Mouse (Mus musculus): ENCODE data around the gene Plcb2. TPM values are rescaled to one million over a fixed set of nuclear protein-coding genes. Genes with fewer than 3 reads are reported as not detected.

Gene Plcb2
- polyA plus RNA-seq, 1 experiment: 0.49 TPM

GRCm38 (mm10) chr2:118663804-118664766, 64.2 kb downstream of the Plcb2 start:
- Histone ChIP-seq H3K4me1 (ENCODE audit: control insufficient read depth, insufficient read depth, low read length) (peaks cover 9% of the 10 kb centered on the region), H3K27ac (ENCODE audit: insufficient read depth, low read length) (no peak overlapping the region), H3K4me3 (ENCODE audit: insufficient read depth, low read length) (no peak overlapping the region)
- no peak for TF ChIP-seq POLR2A (IDR thresholded peaks at IDR 0.05; ENCODE audit: low read depth, low read length)
- no peak for TF ChIP-seq CTCF (IDR thresholded peaks at IDR 0.05; ENCODE audit: borderline replicate concordance, insufficient read depth, low read length)

GRCm38 (mm10) chr2:118662902-118663803, 65.1 kb downstream of the Plcb2 start, which contains the start of gene Pak6:
TSS of gene Pak6 (plus strand) at chr2:118663303.
- H3K27ac ChIP-seq (ENCODE audit: insufficient read depth, low read length): no peak within 1 kb of the TSS
- H3K4me3 ChIP-seq (ENCODE audit: insufficient read depth, low read length): peak within 1 kb of the TSS; percentile 30
- H3K4me1 ChIP-seq (ENCODE audit: control insufficient read depth, insufficient read depth, low read length): peaks cover 12% of the 10 kb centered on the region
- no peak for TF ChIP-seq CTCF (IDR thresholded peaks at IDR 0.05; ENCODE audit: borderline replicate concordance, insufficient read depth, low read length)
- no peak for TF ChIP-seq POLR2A (IDR thresholded peaks at IDR 0.05; ENCODE audit: low read depth, low read length)

GRCm38 (mm10) chr2:118661891-118662290, 66.3 kb downstream of the Plcb2 start:
- H3K27ac ChIP-seq (ENCODE audit: insufficient read depth, low read length): no peak overlapping the region
- H3K4me3 ChIP-seq (ENCODE audit: insufficient read depth, low read length): no peak overlapping the region
- H3K4me1 ChIP-seq (ENCODE audit: control insufficient read depth, insufficient read depth, low read length): peaks cover 9% of the 10 kb centered on the region
- TF ChIP-seq POLR2A (IDR thresholded peaks at IDR 0.05; ENCODE audit: low read depth, low read length) (no peak), CTCF (IDR thresholded peaks at IDR 0.05; ENCODE audit: borderline replicate concordance, insufficient read depth, low read length) (no peak)

GRCm38 (mm10) chr2:118659998-118660452, 68.2 kb downstream of the Plcb2 start:
- Histone ChIP-seq H3K4me1 (ENCODE audit: control insufficient read depth, insufficient read depth, low read length) (peaks cover 9% of the 10 kb centered on the region), H3K4me3 (ENCODE audit: insufficient read depth, low read length) (no peak overlapping the region), H3K27ac (ENCODE audit: insufficient read depth, low read length) (0 out of 2 replicates have a peak overlapping the region, but pooled peaks have one; percentile 77)
- TF ChIP-seq CTCF (IDR thresholded peaks at IDR 0.05; ENCODE audit: borderline replicate concordance, insufficient read depth, low read length): no peak
- no peak for TF ChIP-seq POLR2A (IDR thresholded peaks at IDR 0.05; ENCODE audit: low read depth, low read length)

GRCm38 (mm10) chr2:118659493-118659892, 68.7 kb downstream of the Plcb2 start:
- no peak overlapping the region for H3K4me3 ChIP-seq (ENCODE audit: insufficient read depth, low read length)
- TF ChIP-seq POLR2A (IDR thresholded peaks at IDR 0.05; ENCODE audit: low read depth, low read length) (no peak), CTCF (IDR thresholded peaks at IDR 0.05; ENCODE audit: borderline replicate concordance, insufficient read depth, low read length) (no peak)
- H3K27ac ChIP-seq (ENCODE audit: insufficient read depth, low read length): peak overlapping the region; percentile 77
- H3K4me1 ChIP-seq (ENCODE audit: control insufficient read depth, insufficient read depth, low read length): peaks cover 9% of the 10 kb centered on the region

- Histone ChIP-seq H3K4me3 (ENCODE audit: insufficient read depth, low read length) (no peak overlapping the region), H3K27ac (ENCODE audit: insufficient read depth, low read length) (peak overlapping the region; percentile 77), H3K4me1 (ENCODE audit: control insufficient read depth, insufficient read depth, low read length) (peaks cover 9% of the 10 kb centered on the region)
- TF ChIP-seq POLR2A (IDR thresholded peaks at IDR 0.05; ENCODE audit: low read depth, low read length) (no peak), CTCF (IDR thresholded peaks at IDR 0.05; ENCODE audit: borderline replicate concordance, insufficient read depth, low read length) (no peak)
These were observed 69.2 kb downstream of the Plcb2 start for GRCm38 (mm10) chr2:118659077-118659476.

- TF ChIP-seq POLR2A (IDR thresholded peaks at IDR 0.05; ENCODE audit: low read depth, low read length) (no peak), CTCF (IDR thresholded peaks at IDR 0.05; ENCODE audit: borderline replicate concordance, insufficient read depth, low read length) (no peak)
- Histone ChIP-seq H3K27ac (ENCODE audit: insufficient read depth, low read length) (peak overlapping the region; percentile 77; the same call in 1 of the 2 replicates), H3K4me1 (ENCODE audit: control insufficient read depth, insufficient read depth, low read length) (peaks cover 9% of the 10 kb centered on the region), H3K4me3 (ENCODE audit: insufficient read depth, low read length) (no peak overlapping the region)
These were observed 69.8 kb downstream of the Plcb2 start for GRCm38 (mm10) chr2:118658457-118658856.

Other genes starting within 250 kb of the Plcb2 start
- gene Srp14, start 248.7 kb downstream of the Plcb2 start, polyA plus RNA-seq (2011; ENCODE audit: insufficient read length, low read depth, missing spikeins): 203 and 217 TPM in 2 replicates
- 2.7 and 10.1 TPM in 2 replicates for gene Bmf, start 178.8 kb downstream of the Plcb2 start, polyA plus RNA-seq (2011; ENCODE audit: insufficient read length, low read depth, missing spikeins)
- 44.7 and 75.2 TPM in 2 replicates for gene Bub1b, start 130.2 kb downstream of the Plcb2 start, polyA plus RNA-seq (2011; ENCODE audit: insufficient read length, low read depth, missing spikeins)
- gene Pak6, start 65.1 kb downstream of the Plcb2 start, polyA plus RNA-seq (2011; ENCODE audit: insufficient read length, low read depth, missing spikeins): 0.19 and 0.78 TPM in 2 replicates
- not detected in 2 replicates for gene Ankrd63, start 24.5 kb downstream of the Plcb2 start, polyA plus RNA-seq (2011; ENCODE audit: insufficient read length, low read depth, missing spikeins)
- 17.3 and 19.0 TPM in 2 replicates for gene Inafm2, start 17.3 kb upstream of the Plcb2 start, polyA plus RNA-seq (2011; ENCODE audit: insufficient read length, low read depth, missing spikeins)
- gene Ccdc9b, start 34.2 kb upstream of the Plcb2 start, polyA plus RNA-seq (2011; ENCODE audit: insufficient read length, low read depth, missing spikeins): 17.9 and 27.9 TPM in 2 replicates
- gene Phgr1, start 44.3 kb upstream of the Plcb2 start, polyA plus RNA-seq (2011; ENCODE audit: insufficient read length, low read depth, missing spikeins): not detected in 2 replicates
- gene Disp2, start 51.3 kb upstream of the Plcb2 start, polyA plus RNA-seq (2011; ENCODE audit: insufficient read length, low read depth, missing spikeins): 0.07 and 0.11 TPM in 2 replicates
- gene Knstrn, start 85.6 kb upstream of the Plcb2 start, polyA plus RNA-seq (2011; ENCODE audit: insufficient read length, low read depth, missing spikeins): 38.4 and 59.0 TPM in 2 replicates
- 41.4 and 42.2 TPM in 2 replicates for gene Ivd, start 133.5 kb upstream of the Plcb2 start, polyA plus RNA-seq (2011; ENCODE audit: insufficient read length, low read depth, missing spikeins)
- 12.9 and 15.3 TPM in 2 replicates for gene Bahd1, start 171.9 kb upstream of the Plcb2 start, polyA plus RNA-seq (2011; ENCODE audit: insufficient read length, low read depth, missing spikeins)
- gene Chst14, start 198.1 kb upstream of the Plcb2 start, polyA plus RNA-seq (2011; ENCODE audit: insufficient read length, low read depth, missing spikeins): 44.8 and 46.0 TPM in 2 replicates

Data from embryonic fibroblast, embryonic 13.5 days (primary cell).